Mouse (Mus musculus) forebrain, embryonic 16.5 days (tissue): ENCODE data around the gene Paf1. TPM values are rescaled to one million over a fixed set of nuclear protein-coding genes. Genes with fewer than 3 reads are reported as not detected.

Experiments
- ATAC-seq: fragments of 200-750 bp; cut with Nextera tagmentation; 2 replicates; pipeline ENCODE4 v1.8.0; 2017; ENCODE audit warnings: mild to moderate bottlenecking, moderate library complexity
- H3K27ac ChIP-seq: fragments of 300-500 bp; sonication (generic); 2 replicates; pipeline ENCODE4 v1.5.1; 2014; ENCODE audit warnings: low read length, control low read depth
- H3K27me3 ChIP-seq: fragments of 300-500 bp; sonication (generic); replicated peaks from 2 replicates; pipeline ENCODE4 v1.6.1; 2014; ENCODE audit warnings: low read length; ENCODE audit not compliant: control insufficient read depth, insufficient read depth
- H3K36me3 ChIP-seq: fragments of 300-500 bp; sonication (generic); 2 replicates; pipeline ENCODE4 v1.6.1; 2014; ENCODE audit not compliant: control insufficient read depth, insufficient read depth
- H3K4me1 ChIP-seq: fragments of 300-500 bp; sonication (generic); replicated peaks from 2 replicates; pipeline ENCODE4 v1.6.1; 2014; ENCODE audit warnings: low read length; ENCODE audit not compliant: control insufficient read depth, insufficient read depth
- H3K4me2 ChIP-seq: fragments of 300-500 bp; sonication (generic); 2 replicates; pipeline ENCODE4 v1.6.1; 2014; ENCODE audit warnings: mild to moderate bottlenecking, low read length, control low read depth
- H3K4me3 ChIP-seq: fragments of 300-500 bp; sonication (generic); replicated peaks from 2 replicates; pipeline ENCODE4 v1.5.1; 2014; ENCODE audit warnings: mild to moderate bottlenecking, low read length, control low read depth
- H3K9ac ChIP-seq: fragments of 300-500 bp; sonication (generic); replicated peaks from 2 replicates; pipeline ENCODE4 v1.6.1; 2014; ENCODE audit warnings: low read depth, low read length, control low read depth
- H3K9me3 ChIP-seq: fragments of 300-500 bp; sonication (generic); 2 replicates; pipeline ENCODE4 v1.6.1; 2016; ENCODE audit warnings: low read length; ENCODE audit not compliant: control insufficient read depth
- WGBS: fragments of 180-500 bp; shearing (Covaris S2); extraction: QIAGEN DNeasy Blood & Tissue Kit; methylation state at CpG from one replicate; pipeline ENCODE4 v1.1.7; 2014; 5-methylcytosine and 5-hydroxymethylcytosine counted together
- polyA plus RNA-seq: library from polyadenylated mRNA; unstranded; fragments of >200 nt; fragmentation: Nextera tagmentation; extraction: Ambion mirVana; gene quantifications from 2 replicates; pipeline ENCODE4 v1.2.1, GENCODE M21; 2015

Paf1 gene
- polyA plus RNA-seq, 1 experiment from 2014 or later: 111 TPM

- 94% methylated on average over 3 of the region's 3 CpGs for WGBS
- Histone ChIP-seq H3K9me3 (no peaks in the 10 kb centered on the region), H3K27me3 (no peaks in the 10 kb centered on the region), H3K4me2 (no peak overlapping the region), H3K36me3 (peaks cover 18% of the 10 kb centered on the region), H3K27ac (no peak overlapping the region), H3K4me3 (no peak overlapping the region), H3K9ac (no peak overlapping the region), H3K4me1 (peaks cover 17% of the 10 kb centered on the region)
- no peak for ATAC-seq
Observed at GRCm38 (mm10) chr7:28390331-28390730, 2.4 kb upstream of the Paf1 start.

- WGBS: 7% methylated on average over 22 of the region's 22 CpGs
- Histone ChIP-seq H3K4me3 (peak overlapping the region; percentile 87), H3K9me3 (no peaks in the 10 kb centered on the region), H3K27ac (peak overlapping the region; percentile 39), H3K4me2 (peak overlapping the region; percentile 91), H3K9ac (peak overlapping the region; percentile 78), H3K4me1 (peaks cover 17% of the 10 kb centered on the region), H3K27me3 (no peaks in the 10 kb centered on the region), H3K36me3 (peaks cover 19% of the 10 kb centered on the region; the same call in 1 of the 2 replicates)
- no peak for ATAC-seq
Observed at GRCm38 (mm10) chr7:28393272-28393951, 661 bp downstream of the Paf1 start.

- H3K9me3 ChIP-seq: no peaks in the 10 kb centered on the region
- H3K4me1 ChIP-seq: peaks cover 17% of the 10 kb centered on the region
- H3K4me2 ChIP-seq: no peak overlapping the region
- H3K27ac ChIP-seq: no peak overlapping the region
- ATAC-seq: no peak
- peaks cover 23% of the 10 kb centered on the region for H3K36me3 ChIP-seq
- 97% methylated on average over 4 of the region's 4 CpGs for WGBS
- no peak overlapping the region for H3K4me3 ChIP-seq
- no peaks in the 10 kb centered on the region for H3K27me3 ChIP-seq
- H3K9ac ChIP-seq: no peak overlapping the region
Observed at GRCm38 (mm10) chr7:28395425-28395824, 2.7 kb downstream of the Paf1 start.

- Histone ChIP-seq H3K4me3 (no peak overlapping the region), H3K27ac (no peak overlapping the region), H3K36me3 (peaks cover 35% of the 10 kb centered on the region), H3K9me3 (no peaks in the 10 kb centered on the region), H3K4me2 (no peak overlapping the region), H3K4me1 (peaks cover 9% of the 10 kb centered on the region), H3K27me3 (no peaks in the 10 kb centered on the region), H3K9ac (no peak overlapping the region)
- WGBS: 60% methylated on average over 3 of the region's 3 CpGs
- no peak for ATAC-seq
Observed at GRCm38 (mm10) chr7:28398000-28398399, 5.2 kb downstream of the Paf1 start.

GRCm38 (mm10) chr7:28398696-28399340, 6.1 kb downstream of the Paf1 start:
- H3K4me3 ChIP-seq: no peak overlapping the region
- no peaks in the 10 kb centered on the region for H3K9me3 ChIP-seq
- H3K9ac ChIP-seq: no peak overlapping the region
- no peak overlapping the region for H3K4me2 ChIP-seq
- ATAC-seq: no peak
- H3K27ac ChIP-seq: no peak overlapping the region
- no peaks in the 10 kb centered on the region for H3K27me3 ChIP-seq
- 85% methylated on average over 10 of the region's 10 CpGs for WGBS
- peaks cover 2% of the 10 kb centered on the region for H3K4me1 ChIP-seq
- peaks cover 41% of the 10 kb centered on the region for H3K36me3 ChIP-seq

- no peak overlapping the region for H3K27ac ChIP-seq
- H3K4me1 ChIP-seq: no peaks in the 10 kb centered on the region
- WGBS: 100% methylated on average over 1 of the region's 1 CpGs
- H3K36me3 ChIP-seq: peaks cover 57% of the 10 kb centered on the region
- no peak for ATAC-seq
- H3K27me3 ChIP-seq: no peaks in the 10 kb centered on the region
- no peak overlapping the region for H3K9ac ChIP-seq
- H3K9me3 ChIP-seq: no peaks in the 10 kb centered on the region
- no peak overlapping the region for H3K4me2 ChIP-seq
- no peak overlapping the region for H3K4me3 ChIP-seq
Observed at GRCm38 (mm10) chr7:28401030-28401429, 8.3 kb downstream of the Paf1 start.

GRCm38 (mm10) chr7:28401942-28402341, 9.2 kb downstream of the Paf1 start:
- no peak overlapping the region for H3K4me3 ChIP-seq
- no peaks in the 10 kb centered on the region for H3K9me3 ChIP-seq
- H3K4me2 ChIP-seq: no peak overlapping the region
- H3K36me3 ChIP-seq: peaks cover 65% of the 10 kb centered on the region
- H3K4me1 ChIP-seq: no peaks in the 10 kb centered on the region
- no peaks in the 10 kb centered on the region for H3K27me3 ChIP-seq
- ATAC-seq: no peak
- H3K27ac ChIP-seq: no peak overlapping the region
- H3K9ac ChIP-seq: no peak overlapping the region
- WGBS: 82% methylated on average over 3 of the region's 3 CpGs

GRCm38 (mm10) chr7:28410841-28411475, 18.2 kb downstream of the Paf1 start:
- H3K4me1 ChIP-seq: no peaks in the 10 kb centered on the region
- 86% methylated on average over 3 of the region's 3 CpGs for WGBS
- no peaks in the 10 kb centered on the region for H3K27me3 ChIP-seq
- H3K36me3 ChIP-seq: peaks cover 30% of the 10 kb centered on the region
- H3K4me3 ChIP-seq: no peak overlapping the region
- H3K4me2 ChIP-seq: no peak overlapping the region
- no peaks in the 10 kb centered on the region for H3K9me3 ChIP-seq
- ATAC-seq: no peak
- H3K27ac ChIP-seq: no peak overlapping the region
- H3K9ac ChIP-seq: no peak overlapping the region

GRCm38 (mm10) chr7:28412826-28413225, 20.1 kb downstream of the Paf1 start:
- no peak overlapping the region for H3K4me2 ChIP-seq
- no peaks in the 10 kb centered on the region for H3K4me1 ChIP-seq
- no peaks in the 10 kb centered on the region for H3K9me3 ChIP-seq
- no peaks in the 10 kb centered on the region for H3K27me3 ChIP-seq
- H3K9ac ChIP-seq: no peak overlapping the region
- no peak for ATAC-seq
- 88% methylated on average over 4 of the region's 4 CpGs for WGBS
- peaks cover 19% of the 10 kb centered on the region for H3K36me3 ChIP-seq
- no peak overlapping the region for H3K27ac ChIP-seq
- H3K4me3 ChIP-seq: no peak overlapping the region
